Mouse (Mus musculus) liver, embryonic 11.5 days (tissue): ENCODE measurements around the gene Fam168a. TPM values are rescaled to one million over a fixed set of nuclear protein-coding genes. Genes with fewer than 3 reads are reported as not detected.
A peak's percentile ranks its signal among the peaks of the same experiment; 100 is the strongest.

Experiments
- ATAC-seq: fragments of 200-750 bp; cut with Nextera tagmentation; replicated peaks from 2 replicates; pipeline ENCODE4 v1.8.0; 2017; ENCODE audit warnings: moderate number of reproducible peaks, mild to moderate bottlenecking, moderate TSS enrichment, moderate library complexity; ENCODE audit not compliant: low FRiP score
- DNase-seq: peaks from one replicate; pipeline ENCODE4 v3.0.0-alpha.2; 2017; ENCODE audit warnings: low spot score
- H3K27ac ChIP-seq: fragments of 300-500 bp; sonication (generic); 2 replicates; pipeline ENCODE4 v1.5.1; 2014; ENCODE audit warnings: mild to moderate bottlenecking, low read depth, low read length, control low read depth
- H3K27me3 ChIP-seq: fragments of 300-500 bp; sonication (generic); replicated peaks from 2 replicates; pipeline ENCODE4 v1.6.1; 2014; ENCODE audit warnings: low read length, mixed read lengths; ENCODE audit not compliant: control insufficient read depth, insufficient read depth
- H3K36me3 ChIP-seq: fragments of 300-500 bp; sonication (generic); 2 replicates; pipeline ENCODE4 v1.6.1; 2014; ENCODE audit warnings: mild to moderate bottlenecking, low read length, moderate library complexity, mixed read lengths; ENCODE audit not compliant: control insufficient read depth, insufficient read depth
- H3K4me1 ChIP-seq: fragments of 300-500 bp; sonication (generic); replicated peaks from 2 replicates; pipeline ENCODE4 v1.6.1; 2014; ENCODE audit warnings: low read length, mixed read lengths; ENCODE audit not compliant: control insufficient read depth, insufficient read depth
- H3K4me2 ChIP-seq: fragments of 300-500 bp; sonication (generic); 2 replicates; pipeline ENCODE4 v1.6.1; 2014; ENCODE audit warnings: mild to moderate bottlenecking, control low read depth, moderate library complexity
- H3K4me3 ChIP-seq: fragments of 300-500 bp; sonication (generic); 2 replicates; pipeline ENCODE4 v1.5.1; 2014; ENCODE audit warnings: low read depth, low read length, control low read depth
- H3K9ac ChIP-seq: fragments of 300-500 bp; sonication (generic); 2 replicates; pipeline ENCODE4 v1.6.1; 2014; ENCODE audit warnings: low read depth, low read length, control low read depth
- H3K9me3 ChIP-seq: fragments of 300-500 bp; sonication (generic); 2 replicates; pipeline ENCODE4 v1.6.1; 2016; ENCODE audit warnings: low read length, inconsistent platforms, mixed read lengths; ENCODE audit not compliant: control insufficient read depth
- WGBS: fragments of 180-500 bp; shearing (Covaris S2); extraction: QIAGEN DNeasy Blood & Tissue Kit; methylation state at CpG from one replicate; pipeline ENCODE4 v1.1.7; 2014; 5-methylcytosine and 5-hydroxymethylcytosine counted together
- polyA plus RNA-seq: library from polyadenylated mRNA; unstranded; fragments of >200 nt; fragmentation: Nextera tagmentation; extraction: Ambion mirVana; gene quantifications from 2 replicates; pipeline ENCODE4 v1.2.1, GENCODE M21; 2014

Gene Fam168a
- polyA plus RNA-seq, 1 experiment from 2014 or later = 18.8 TPM

GRCm38 (mm10) chr7:100775810-100776209 lies 69.4 kb downstream of the Fam168a start:
- Histone ChIP-seq H3K4me2 (no peak overlapping the region), H3K4me1 (no peaks in the 10 kb centered on the region; the same call in 1 of the 2 replicates), H3K27me3 (no peaks in the 10 kb centered on the region), H3K9ac (no peak overlapping the region), H3K36me3 (no peaks in the 10 kb centered on the region), H3K27ac (no peak overlapping the region), H3K9me3 (no peaks in the 10 kb centered on the region; the same call in 1 of the 2 replicates), H3K4me3 (no peak overlapping the region)
- ATAC-seq (no peak), DNase-seq (no peak)
- 86% methylated on average over 1 of the region's 1 CpGs for WGBS

GRCm38 (mm10) chr7:100780192-100780591 lies 73.8 kb downstream of the Fam168a start:
- H3K4me2 ChIP-seq = no peak overlapping the region
- ATAC-seq = no peak
- H3K9ac ChIP-seq = no peak overlapping the region

GRCm38 (mm10) chr7:100784650-100785049 lies 78.2 kb downstream of the Fam168a start:
- Histone ChIP-seq H3K27me3 (no peaks in the 10 kb centered on the region), H3K36me3 (no peaks in the 10 kb centered on the region), H3K27ac (no peak overlapping the region), H3K9ac (no peak overlapping the region), H3K4me1 (peaks cover 10% of the 10 kb centered on the region; the same call in 1 of the 2 replicates), H3K4me2 (no peak overlapping the region), H3K4me3 (no peak overlapping the region), H3K9me3 (no peaks in the 10 kb centered on the region)
- 76% methylated on average over 2 of the region's 2 CpGs for WGBS
- DNase-seq = no peak
- no peak for ATAC-seq

More at GRCm38 (mm10) chr7:100780192-100780591, 73.8 kb downstream of the Fam168a start:
- DNase-seq = no peak
- Histone ChIP-seq H3K4me1 (no peaks in the 10 kb centered on the region; the same call in 1 of the 2 replicates), H3K4me3 (no peak overlapping the region), H3K27me3 (no peaks in the 10 kb centered on the region), H3K36me3 (no peaks in the 10 kb centered on the region), H3K9me3 (no peaks in the 10 kb centered on the region), H3K27ac (no peak overlapping the region)
- WGBS = 60% methylated on average over 7 of the region's 7 CpGs

GRCm38 (mm10) chr7:100785426-100785825 lies 79.0 kb downstream of the Fam168a start:
- ATAC-seq (no peak), DNase-seq (no peak)
- no peak overlapping the region for H3K27ac ChIP-seq
- H3K4me2 ChIP-seq = no peak overlapping the region
- H3K27me3 ChIP-seq = no peaks in the 10 kb centered on the region
- peaks cover 10% of the 10 kb centered on the region; the same call in 1 of the 2 replicates for H3K4me1 ChIP-seq
- H3K9me3 ChIP-seq = no peaks in the 10 kb centered on the region
- H3K4me3 ChIP-seq = no peak overlapping the region
- no peak overlapping the region for H3K9ac ChIP-seq
- H3K36me3 ChIP-seq = no peaks in the 10 kb centered on the region
- 71% methylated on average over 4 of the region's 4 CpGs for WGBS

GRCm38 (mm10) chr7:100786078-100786477 lies 79.6 kb downstream of the Fam168a start:
- no peak for DNase-seq
- Histone ChIP-seq H3K27me3 (no peaks in the 10 kb centered on the region), H3K27ac (no peak overlapping the region), H3K9ac (no peak overlapping the region), H3K9me3 (no peaks in the 10 kb centered on the region), H3K4me2 (0 out of 2 replicates have a peak overlapping the region, but pooled peaks have one; percentile 8), H3K4me1 (peaks cover 10% of the 10 kb centered on the region; the same call in 1 of the 2 replicates), H3K36me3 (no peaks in the 10 kb centered on the region), H3K4me3 (no peak overlapping the region)
- ATAC-seq = peak; percentile 91
- WGBS = 38% methylated on average over 1 of the region's 1 CpGs

- Histone ChIP-seq H3K27ac (no peak overlapping the region), H3K4me1 (peaks cover 10% of the 10 kb centered on the region; the same call in 1 of the 2 replicates), H3K27me3 (no peaks in the 10 kb centered on the region), H3K9ac (no peak overlapping the region), H3K36me3 (no peaks in the 10 kb centered on the region), H3K4me3 (no peak overlapping the region), H3K4me2 (no peak overlapping the region), H3K9me3 (no peaks in the 10 kb centered on the region)
- DNase-seq (no peak), ATAC-seq (no peak)
- 82% methylated on average over 1 of the region's 1 CpGs for WGBS
These were observed 81.9 kb downstream of the Fam168a start for GRCm38 (mm10) chr7:100788291-100788690.

- Histone ChIP-seq H3K4me2 (no peak overlapping the region), H3K9me3 (no peaks in the 10 kb centered on the region), H3K9ac (no peak overlapping the region), H3K27me3 (no peaks in the 10 kb centered on the region), H3K36me3 (no peaks in the 10 kb centered on the region), H3K4me1 (no peaks in the 10 kb centered on the region), H3K27ac (no peak overlapping the region), H3K4me3 (no peak overlapping the region)
- WGBS = 45% methylated on average over 3 of the region's 3 CpGs
- no peak for DNase-seq
- ATAC-seq = no peak
These were observed 92.4 kb downstream of the Fam168a start for GRCm38 (mm10) chr7:100798810-100799209.

- Histone ChIP-seq H3K27ac (no peak overlapping the region), H3K9me3 (no peaks in the 10 kb centered on the region), H3K4me1 (no peaks in the 10 kb centered on the region), H3K4me2 (no peak overlapping the region), H3K9ac (no peak overlapping the region), H3K4me3 (no peak overlapping the region), H3K27me3 (no peaks in the 10 kb centered on the region), H3K36me3 (no peaks in the 10 kb centered on the region)
- ATAC-seq (no peak), DNase-seq (no peak)
- WGBS = 74% methylated on average over 2 of the region's 2 CpGs
These were observed 99.0 kb downstream of the Fam168a start for GRCm38 (mm10) chr7:100805391-100805790.

- no peak overlapping the region for H3K4me2 ChIP-seq
- no peak overlapping the region for H3K9ac ChIP-seq
- H3K27me3 ChIP-seq = no peaks in the 10 kb centered on the region
- no peak overlapping the region for H3K27ac ChIP-seq
- no peak overlapping the region for H3K4me3 ChIP-seq
- H3K9me3 ChIP-seq = no peaks in the 10 kb centered on the region
- ATAC-seq (no peak), DNase-seq (no peak)
- H3K4me1 ChIP-seq = no peaks in the 10 kb centered on the region
- no peaks in the 10 kb centered on the region for H3K36me3 ChIP-seq
- 82% methylated on average over 5 of the region's 5 CpGs for WGBS
These were observed 105.5 kb downstream of the Fam168a start for GRCm38 (mm10) chr7:100811912-100812311.
